In the genomic region with DNA sequence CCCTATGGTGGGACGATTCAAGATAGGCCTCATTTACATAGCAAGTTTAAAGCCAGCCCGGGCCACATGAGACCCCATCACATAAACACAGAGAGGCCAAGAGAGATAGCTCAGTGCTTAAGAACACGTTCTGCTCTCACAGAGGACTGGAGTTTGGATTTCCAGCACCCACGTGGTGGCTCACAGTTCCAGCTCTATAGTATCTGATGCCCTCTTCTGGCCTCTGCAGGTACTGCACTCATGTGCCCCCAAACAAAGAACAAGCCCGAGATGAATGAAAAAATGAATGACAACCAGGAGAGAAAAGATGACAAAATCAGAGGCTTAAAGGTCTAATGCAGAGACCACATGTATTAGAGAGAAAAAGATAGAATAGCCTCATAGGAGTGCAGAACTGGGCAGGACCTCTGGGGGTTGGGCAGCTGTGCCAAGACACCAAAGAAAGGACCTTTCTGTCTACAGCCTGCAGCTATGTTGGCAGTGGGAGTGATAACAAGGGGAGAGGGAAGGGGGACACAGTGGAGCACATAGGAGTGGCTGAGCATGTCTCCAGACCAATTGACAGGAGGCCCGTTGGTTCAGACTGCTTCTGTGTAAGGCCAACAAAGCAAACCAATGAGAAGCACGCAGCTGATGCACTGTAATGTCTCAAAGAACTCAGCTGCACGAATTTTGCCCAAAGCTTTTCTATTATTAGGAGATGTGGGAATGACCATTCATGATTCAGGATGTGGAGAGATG, we compare ENCODE assay signal across 10 mouse cellular contexts. TPM values are rescaled to one million over a fixed set of nuclear protein-coding genes. Genes with fewer than 3 reads are reported as not detected.
A peak's percentile ranks its signal among the peaks of the same experiment; 100 is the strongest.
DNase-seq lines count a peak whose midpoint lies in the region; ATAC-seq and TF ChIP-seq lines count a peak whose summit lies in the region.
"Had no signal": no experiment of that assay in that cellular context is flagged by ENCODE, and none has a peak within 500 bp of the region (broad histone marks: within the 10 kb centered on the region; RNA-seq: fewer than 3 reads in every experiment).

No protein-coding gene starts in this region.

- no peaks in the 10 kb centered on the region for H3K4me1 ChIP-seq in kidney, embryonic 14.5 days (ENCODE audit: control insufficient read depth, insufficient read depth, low read length)
- no peaks in the 10 kb centered on the region; a peak in 1 of 4 replicates for H3K4me1 ChIP-seq in MEL (ENCODE audit: control insufficient read depth in 1 of 2, insufficient read depth in 2 of 2, low read length in 2 of 2)
- no peaks in the 10 kb centered on the region for H3K4me1 ChIP-seq in forebrain, embryonic 14.5 days (ENCODE audit: control insufficient read depth, insufficient read depth, low read length)
- 0 out of 2 replicates have a peak, but pooled peaks cover 2% of the 10 kb centered on the region for H3K4me1 ChIP-seq in midbrain, postnatal 0 days (ENCODE audit: insufficient read depth, low read length)

- no peaks in the 10 kb centered on the region for H3K36me3 ChIP-seq in kidney, embryonic 14.5 days (ENCODE audit: control insufficient read depth, insufficient read depth, low read length)
- no peaks in the 10 kb centered on the region for H3K36me3 ChIP-seq in MEL (ENCODE audit: control insufficient read depth in 1 of 2, insufficient read depth in 2 of 2, low read length in 2 of 2)
- no peaks in the 10 kb centered on the region for H3K36me3 ChIP-seq in forebrain, embryonic 14.5 days (ENCODE audit: control insufficient read depth, insufficient read depth, low read length)
- no peaks in the 10 kb centered on the region for H3K36me3 ChIP-seq in midbrain, postnatal 0 days (ENCODE audit: insufficient read depth, low read length)

- no peak overlapping the region for H3K4me2 ChIP-seq in kidney, embryonic 14.5 days (replicated peaks; ENCODE audit: low read depth, low read length)
- no peak overlapping the region for H3K4me2 ChIP-seq in forebrain, embryonic 14.5 days (ENCODE audit: low read length)
- H3K4me2 ChIP-seq in midbrain, postnatal 0 days (ENCODE audit: low read depth, low read length, poor library complexity, severe bottlenecking), result no peak overlapping the region

- TF ChIP-seq POLR2A in MEL (IDR thresholded peaks at IDR 0.05; ENCODE audit: control insufficient read depth in 1 of 2, insufficient read depth in 1 of 2, low read depth in 1 of 2, low read length in 2 of 2, poor library complexity in 1 of 2), result no peak

- WGBS in kidney, embryonic 14.5 days, result 49% methylated on average over 8 of the region's 8 CpGs
- 43% methylated on average over 8 of the region's 8 CpGs for WGBS in forebrain, embryonic 14.5 days
- 45% methylated on average over 8 of the region's 8 CpGs for WGBS in midbrain, postnatal 0 days

- no peak overlapping the region for H3K27ac ChIP-seq in kidney, embryonic 14.5 days (ENCODE audit: low read depth, low read length)
- H3K27ac ChIP-seq in MEL (ENCODE audit: control insufficient read depth, low read depth, low read length), result no peak overlapping the region
- no peak overlapping the region for H3K27ac ChIP-seq in forebrain, embryonic 14.5 days (ENCODE audit: low read depth, low read length)
- H3K27ac ChIP-seq in midbrain, postnatal 0 days (ENCODE audit: low read depth, low read length), result no peak overlapping the region
- H3K27ac ChIP-seq: macrophage had no signal

- DNase-seq in adrenal gland, adult 2 months, result peak; percentile 17
- DNase-seq in adrenal gland, postnatal 4 days (ENCODE audit: low spot score in 2 of 2), result no peak
- DNase-seq in kidney, postnatal 10 days, result peak; percentile 51
- peak; percentile 70 for DNase-seq in MEL (ENCODE audit: low read depth, low spot score)
- peak; percentile 36 for DNase-seq in forebrain, embryonic 14.5 days (ENCODE audit: low spot score)
- peak; percentile 25 for DNase-seq in midbrain, postnatal 0 days (ENCODE audit: low spot score)
- no peak for DNase-seq in heart, adult 8-10 months (ENCODE audit: low spot score)

- no peak for ATAC-seq in kidney, embryonic 14.5 days (ENCODE audit: low FRiP score, low TSS enrichment)
- no peak for ATAC-seq in forebrain, embryonic 14.5 days
- no peak; the same call in 1 of the 2 replicates for ATAC-seq in midbrain, postnatal 0 days (ENCODE audit: low FRiP score)

- peaks cover 7% of the 10 kb centered on the region; the same call in 1 of the 2 replicates for H3K9me3 ChIP-seq in kidney, embryonic 14.5 days (ENCODE audit: control insufficient read depth, low read length)
- H3K9me3 ChIP-seq in MEL (replicated peaks; ENCODE audit: insufficient read depth, low read length), result no peaks in the 10 kb centered on the region
- H3K9me3 ChIP-seq in forebrain, embryonic 14.5 days (replicated peaks; ENCODE audit: control insufficient read depth, low read length), result no peaks in the 10 kb centered on the region
- no peaks in the 10 kb centered on the region for H3K9me3 ChIP-seq in midbrain, postnatal 0 days (ENCODE audit: low read length)

- TF ChIP-seq CTCF in MEL (IDR thresholded peaks at IDR 0.05 in 2 of 3, conservative IDR thresholded peaks at IDR 0.05 in 1 of 3; ENCODE audit: control insufficient read depth in 1 of 3, insufficient read depth in 1 of 3, low read depth in 2 of 3, low read length in 3 of 3, poor library complexity in 1 of 3, severe bottlenecking in 1 of 3), result peak; percentile 66 to 82 (median 68)
- peak; percentile 67 for TF ChIP-seq CTCF in midbrain, postnatal 0 days (IDR thresholded peaks at IDR 0.05)

- H3K27me3 ChIP-seq in kidney, embryonic 14.5 days (ENCODE audit: control insufficient read depth, insufficient read depth, low read length), result no peaks in the 10 kb centered on the region
- H3K27me3 ChIP-seq in MEL (ENCODE audit: control insufficient read depth in 1 of 2, insufficient read depth in 2 of 2, low read length in 2 of 2), result no peaks in the 10 kb centered on the region; a peak in 1 of 4 replicates
- no peaks in the 10 kb centered on the region for H3K27me3 ChIP-seq in forebrain, embryonic 14.5 days (replicated peaks; ENCODE audit: control insufficient read depth, insufficient read depth, low read length)
- H3K27me3 ChIP-seq in midbrain, postnatal 0 days (ENCODE audit: insufficient read depth, low read length), result no peaks in the 10 kb centered on the region

- TF ChIP-seq RAD21 in MEL (IDR thresholded peaks at IDR 0.05; ENCODE audit: low read depth, low read length), result peak; percentile 46

- H3K4me3 ChIP-seq in kidney, embryonic 14.5 days (ENCODE audit: low read length), result no peak overlapping the region
- no peak overlapping the region for H3K4me3 ChIP-seq in MEL (ENCODE audit: control insufficient read depth in 1 of 2, insufficient read depth in 1 of 2, low read depth in 2 of 2, low read length in 2 of 2)
- no peak overlapping the region for H3K4me3 ChIP-seq in forebrain, embryonic 14.5 days (ENCODE audit: low read depth, low read length)
- H3K4me3 ChIP-seq in midbrain, postnatal 0 days (ENCODE audit: low read depth, low read length), result no peak overlapping the region

- H3K79me2 ChIP-seq in MEL (ENCODE audit: control insufficient read depth, insufficient read depth, low read length, poor library complexity), result no peaks in the 10 kb centered on the region

- TF ChIP-seq EP300 in MEL (IDR thresholded peaks at IDR 0.05; ENCODE audit: low read depth in 1 of 2, low read length in 2 of 2), result no peak

- no peak overlapping the region for H3K9ac ChIP-seq in kidney, embryonic 14.5 days (ENCODE audit: low read depth, low read length)
- H3K9ac ChIP-seq in MEL (ENCODE audit: control insufficient read depth, low read depth, low read length, poor library complexity, severe bottlenecking), result no peak overlapping the region
- H3K9ac ChIP-seq in forebrain, embryonic 14.5 days (ENCODE audit: low read length), result no peak overlapping the region
- no peak overlapping the region for H3K9ac ChIP-seq in midbrain, postnatal 0 days (replicated peaks; ENCODE audit: low read length, poor library complexity, severe bottlenecking)

TF ChIP-seq in MEL, 35 proteins besides CTCF, POLR2A, EP300 and RAD21 (continues in another document):
- TF ChIP-seq GABPA (IDR thresholded peaks at IDR 0.05; ENCODE audit: low read depth, low read length), result no peak
- no peak for TF ChIP-seq ZMIZ1 (IDR thresholded peaks at IDR 0.05; ENCODE audit: low read depth, low read length)

RNA-seq across cellular contexts. Expression of gene 1700067P10Rik, which starts 21.6 kb away (rescaled TPM):
- total RNA-seq in adrenal gland, adult 2 months (2021), result not detected
- polyA plus RNA-seq in adrenal gland, adult 2 months (2012; rRNA removed), result not detected in 2 replicates
- total RNA-seq in adrenal gland, postnatal 4 days (2021), result not detected
- polyA plus RNA-seq in kidney, embryonic 14.5 days (2014; fragmentation: Nextera tagmentation; extraction: Ambion mirVana), result not detected in 2 replicates
- total RNA-seq in MEL (2012; rRNA removed), result not detected in 2 replicates
- polyA plus RNA-seq in MEL (2012; ENCODE audit: insufficient read depth in 1 of 2, insufficient read length in 2 of 2, low read depth in 1 of 2, low replicate concordance in 2 of 2, missing spikeins in 1 of 2), result not detected
- not detected in 2 replicates for polyA plus RNA-seq in forebrain, embryonic 14.5 days (2014; fragmentation: Nextera tagmentation; extraction: Ambion mirVana)
- total RNA-seq in midbrain, postnatal 0 days (2014; rRNA removed), result not detected in 2 replicates
- polyA plus RNA-seq in midbrain, postnatal 0 days (2015; fragmentation: Nextera tagmentation; extraction: Ambion mirVana), result not detected in 2 replicates
- total RNA-seq in heart, adult 8-10 months (2022), result not detected
- polyA plus RNA-seq: macrophage had no signal

RNA-seq across cellular contexts. Expression of gene 9830107B12Rik, which starts 35.4 kb away (rescaled TPM):
- not detected for total RNA-seq in adrenal gland, adult 2 months (2021)
- not detected in 2 replicates for polyA plus RNA-seq in adrenal gland, adult 2 months (2012; rRNA removed)
- total RNA-seq in adrenal gland, postnatal 4 days (2021), result under 1 TPM in 1 of 2 experiments, not detected in 1; 0.28 TPM
- polyA plus RNA-seq in kidney, embryonic 14.5 days (2014; fragmentation: Nextera tagmentation; extraction: Ambion mirVana), result not detected in 2 replicates
- total RNA-seq in MEL (2012; rRNA removed), result not detected in 2 replicates
- polyA plus RNA-seq in MEL (2012; ENCODE audit: insufficient read depth in 1 of 2, insufficient read length in 2 of 2, low read depth in 1 of 2, low replicate concordance in 2 of 2, missing spikeins in 1 of 2), result not detected
- polyA plus RNA-seq in forebrain, embryonic 14.5 days (2014; fragmentation: Nextera tagmentation; extraction: Ambion mirVana), result not detected in 2 replicates
- not detected in 2 replicates for total RNA-seq in midbrain, postnatal 0 days (2014; rRNA removed)
- polyA plus RNA-seq in midbrain, postnatal 0 days (2015; fragmentation: Nextera tagmentation; extraction: Ambion mirVana), result not detected in 2 replicates
- not detected for total RNA-seq in heart, adult 8-10 months (2022)
- polyA plus RNA-seq: gonadal fat pad, adult 2 months had no signal

RNA-seq across cellular contexts. Expression of gene A530064D06Rik, which starts 56.4 kb away (rescaled TPM):
- total RNA-seq in adrenal gland, adult 2 months (2021), result not detected
- polyA plus RNA-seq in adrenal gland, adult 2 months (2012; rRNA removed), result 0.08 and 0.68 TPM in 2 replicates
- under 1 TPM; 0.31 to 0.48 TPM for total RNA-seq in adrenal gland, postnatal 4 days (2021)
- not detected in 2 replicates for polyA plus RNA-seq in kidney, embryonic 14.5 days (2014; fragmentation: Nextera tagmentation; extraction: Ambion mirVana)
- not detected in 2 replicates for total RNA-seq in MEL (2012; rRNA removed)
- not detected for polyA plus RNA-seq in MEL (2012; ENCODE audit: insufficient read depth in 1 of 2, insufficient read length in 2 of 2, low read depth in 1 of 2, low replicate concordance in 2 of 2, missing spikeins in 1 of 2)
- not detected in 2 replicates for polyA plus RNA-seq in forebrain, embryonic 14.5 days (2014; fragmentation: Nextera tagmentation; extraction: Ambion mirVana)
- not detected in 2 replicates for total RNA-seq in midbrain, postnatal 0 days (2014; rRNA removed)
- not detected in 2 replicates for polyA plus RNA-seq in midbrain, postnatal 0 days (2015; fragmentation: Nextera tagmentation; extraction: Ambion mirVana)
- total RNA-seq in heart, adult 8-10 months (2022), result under 1 TPM in 1 of 4 experiments, not detected in 3; 0.40 TPM

Comparison
In these comparisons a context has a peak if more than half of its experiments do, and no peak if none do; other contexts are left out.
1. DNase-seq: peak in adrenal gland, adult 2 months (single experiment), kidney, postnatal 10 days (single experiment), MEL (single experiment), forebrain, embryonic 14.5 days (single experiment) and midbrain, postnatal 0 days (single experiment); none in adrenal gland, postnatal 4 days (0 of 2) and heart, adult 8-10 months (single experiment).